Mouse (Mus musculus) ovary, adult 2 months (tissue): ENCODE data around the gene Vmn2r73. TPM values are rescaled to one million over a fixed set of nuclear protein-coding genes. Genes with fewer than 3 reads are reported as not detected.

Experiments
- polyA plus RNA-seq: library from polyadenylated mRNA; depleted of rRNA; stranded (reverse); fragments of >200 nt; gene quantifications from 2 replicates; pipeline ENCODE4 v1.2.3, GENCODE M21; 2012; rRNA removed

The Vmn2r73 gene
- not detected in 2 replicates for polyA plus RNA-seq

DNA sequence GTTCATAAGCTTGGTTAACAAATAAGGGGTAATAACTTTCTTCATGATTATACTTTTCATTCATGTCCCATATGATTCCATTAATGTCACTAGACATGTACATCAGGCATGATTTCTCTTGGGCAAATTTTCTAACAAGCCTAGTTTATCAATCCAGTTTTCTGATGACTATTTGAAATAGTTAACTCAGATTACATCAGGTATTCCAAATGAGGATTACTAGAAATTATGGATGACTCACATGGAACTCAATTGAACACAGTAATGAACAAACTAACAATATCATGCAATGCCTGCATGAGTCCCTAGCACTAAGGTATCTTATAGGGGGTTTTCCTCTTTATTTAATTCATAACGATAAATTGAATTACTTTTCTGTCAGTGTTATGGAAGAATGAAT is at the start of gene Vmn2r73:
Gene Vmn2r73 (minus strand): TSS at position 101 of the 400 bp plus-strand sequence.

Other genes starting within 250 kb of the Vmn2r73 start
- gene Vmn2r72, start 121.2 kb downstream of the Vmn2r73 start, polyA plus RNA-seq, result not detected in 2 replicates
- not detected in 2 replicates for gene Vmn2r74, start 85.4 kb upstream of the Vmn2r73 start, polyA plus RNA-seq